Mouse (Mus musculus): ENCODE measurements at regions not wholly inside any gene's neighbourhood (a gene's known extent, or its start where the extent isn't known, plus 50 kb on each side); places are given as distances from the start of the nearest gene placed in this dataset.

- peaks cover 5% of the 10 kb centered on the region for H3K4me1 ChIP-seq (ENCODE audit: control insufficient read depth, insufficient read depth, low read length)
- TF ChIP-seq EP300 (IDR thresholded peaks at IDR 0.05; ENCODE audit: insufficient read depth, low read depth, low read length), result no peak
- no peak for TF ChIP-seq CTCF (IDR thresholded peaks at IDR 0.05)
- no peak for TF ChIP-seq POLR2A (IDR thresholded peaks at IDR 0.05; ENCODE audit: insufficient read depth, low read depth, low read length)
- no peaks in the 10 kb centered on the region for H3K79me2 ChIP-seq (replicated peaks; ENCODE audit: control insufficient read depth, insufficient read depth, low read length)
- H3K36me3 ChIP-seq (ENCODE audit: control insufficient read depth, insufficient read depth, low read length), result no peaks in the 10 kb centered on the region
- H3K9ac ChIP-seq (ENCODE audit: low read depth, low read length), result peak overlapping the region; percentile 66
- WGBS, result 1% methylated on average over 57 of the region's 58 CpGs
- H3K27me3 ChIP-seq (ENCODE audit: control insufficient read depth, insufficient read depth, low read length), result no peaks in the 10 kb centered on the region; the same call in 1 of the 2 replicates
- intact Hi-C loops (cut with DNase I), result loop anchor here (2.0 to 5.0 kb wide), 4 partner anchors 59 to 245 kb away; no protein-coding TSS in a partner anchor
- peak overlapping the region; percentile 66 for H3K4me3 ChIP-seq
- H3K27ac ChIP-seq, result peak overlapping the region; percentile 75
- DNase-seq, result peak; percentile 37 to 55
Measured at GRCm38 (mm10) chr19:45301733-45302547, 61.6 kb upstream of the Btrc start.

GRCm38 (mm10) chr19:45302548-45303241, 60.8 kb upstream of the Btrc start:
- H3K79me2 ChIP-seq (replicated peaks; ENCODE audit: control insufficient read depth, insufficient read depth, low read length), result no peaks in the 10 kb centered on the region
- peaks cover 6% of the 10 kb centered on the region for H3K4me1 ChIP-seq (ENCODE audit: control insufficient read depth, insufficient read depth, low read length)
- DNase-seq, result peak in 1 of 2 experiments; percentile 35
- no peak overlapping the region for H3K9ac ChIP-seq (ENCODE audit: low read depth, low read length)
- TF ChIP-seq POLR2A (IDR thresholded peaks at IDR 0.05; ENCODE audit: insufficient read depth, low read depth, low read length) (no peak), CTCF (IDR thresholded peaks at IDR 0.05) (no peak), EP300 (IDR thresholded peaks at IDR 0.05; ENCODE audit: insufficient read depth, low read depth, low read length) (no peak)
- no peak overlapping the region for H3K27ac ChIP-seq
- H3K4me3 ChIP-seq, result peak overlapping the region; percentile 66
- WGBS, result 33% methylated on average over 16 of the region's 16 CpGs
- no peaks in the 10 kb centered on the region; the same call in 1 of the 2 replicates for H3K27me3 ChIP-seq (ENCODE audit: control insufficient read depth, insufficient read depth, low read length)
- intact Hi-C loops (cut with DNase I), result loop anchor here (2.0 to 5.0 kb wide), 3 partner anchors 60 to 245 kb away; no protein-coding TSS in a partner anchor
- no peaks in the 10 kb centered on the region for H3K36me3 ChIP-seq (ENCODE audit: control insufficient read depth, insufficient read depth, low read length)

- TF ChIP-seq POLR2A (IDR thresholded peaks at IDR 0.05; ENCODE audit: insufficient read depth, low read depth, low read length) (no peak), CTCF (IDR thresholded peaks at IDR 0.05) (no peak), EP300 (IDR thresholded peaks at IDR 0.05; ENCODE audit: insufficient read depth, low read depth, low read length) (no peak)
- Histone ChIP-seq H3K79me2 (replicated peaks; ENCODE audit: control insufficient read depth, insufficient read depth, low read length) (no peaks in the 10 kb centered on the region), H3K36me3 (ENCODE audit: control insufficient read depth, insufficient read depth, low read length) (no peaks in the 10 kb centered on the region), H3K9ac (ENCODE audit: low read depth, low read length) (no peak overlapping the region), H3K27me3 (ENCODE audit: control insufficient read depth, insufficient read depth, low read length) (no peaks in the 10 kb centered on the region), H3K4me3 (no peak overlapping the region), H3K27ac (no peak overlapping the region), H3K4me1 (ENCODE audit: control insufficient read depth, insufficient read depth, low read length) (peaks cover 7% of the 10 kb centered on the region)
- intact Hi-C loops (cut with DNase I), result loop anchor here (5.0 kb wide), 2 partner anchors 133 to 243 kb away; no protein-coding TSS in a partner anchor
- 23% methylated on average over 8 of the region's 8 CpGs for WGBS
- DNase-seq, result no peak
Measured at GRCm38 (mm10) chr19:45304538-45304937, 59.0 kb upstream of the Btrc start.

GRCm38 (mm10) chr19:45307299-45308275, 55.9 kb upstream of the Btrc start:
- no peak overlapping the region for H3K27ac ChIP-seq
- DNase-seq, result no peak
- TF ChIP-seq POLR2A (IDR thresholded peaks at IDR 0.05; ENCODE audit: insufficient read depth, low read depth, low read length) (no peak), CTCF (IDR thresholded peaks at IDR 0.05) (peak; percentile 57)
- no peak overlapping the region for H3K4me3 ChIP-seq
- H3K36me3 ChIP-seq (ENCODE audit: control insufficient read depth, insufficient read depth, low read length), result no peaks in the 10 kb centered on the region
- 44% methylated on average over 16 of the region's 16 CpGs for WGBS
- H3K4me1 ChIP-seq (ENCODE audit: control insufficient read depth, insufficient read depth, low read length), result peaks cover 3% of the 10 kb centered on the region; the same call in 1 of the 2 replicates
- H3K9ac ChIP-seq (ENCODE audit: low read depth, low read length), result no peak overlapping the region
- intact Hi-C loops (cut with DNase I), result no loop called here
- H3K27me3 ChIP-seq (ENCODE audit: control insufficient read depth, insufficient read depth, low read length), result no peaks in the 10 kb centered on the region
- H3K79me2 ChIP-seq (replicated peaks; ENCODE audit: control insufficient read depth, insufficient read depth, low read length), result no peaks in the 10 kb centered on the region

GRCm38 (mm10) chr19:45308676-45309275, 54.8 kb upstream of the Btrc start:
- no peaks in the 10 kb centered on the region for H3K79me2 ChIP-seq (replicated peaks; ENCODE audit: control insufficient read depth, insufficient read depth, low read length)
- H3K27me3 ChIP-seq (ENCODE audit: control insufficient read depth, insufficient read depth, low read length), result no peaks in the 10 kb centered on the region
- TF ChIP-seq POLR2A (IDR thresholded peaks at IDR 0.05; ENCODE audit: insufficient read depth, low read depth, low read length), result no peak
- TF ChIP-seq CTCF (IDR thresholded peaks at IDR 0.05), result peak; percentile 56
- H3K4me3 ChIP-seq, result no peak overlapping the region
- intact Hi-C loops (cut with DNase I), result no loop called here
- no peak overlapping the region for H3K9ac ChIP-seq (ENCODE audit: low read depth, low read length)
- H3K36me3 ChIP-seq (ENCODE audit: control insufficient read depth, insufficient read depth, low read length), result no peaks in the 10 kb centered on the region
- H3K4me1 ChIP-seq (ENCODE audit: control insufficient read depth, insufficient read depth, low read length), result peaks cover 3% of the 10 kb centered on the region; the same call in 1 of the 2 replicates
- 67% methylated on average over 8 of the region's 8 CpGs for WGBS
- DNase-seq, result peak in 1 of 2 experiments; percentile 40
- H3K27ac ChIP-seq, result no peak overlapping the region

Measured in heart, adult 2 months (tissue).